Mouse (Mus musculus): Measurements from ENCODE around the gene Lactbl1.

- TF ChIP-seq CTCF (IDR thresholded peaks at IDR 0.05; ENCODE audit: extremely low read depth, insufficient read depth, low read length) (no peak), POLR2A (IDR thresholded peaks at IDR 0.05; ENCODE audit: extremely low read depth, insufficient read depth, low read length) (no peak)
These were observed 35.5 kb downstream of the Lactbl1 start for GRCm38 (mm10) chr4:136657914-136658313.

All from cortical plate, adult 2 months (tissue).